Mouse (Mus musculus) thymus, postnatal 14 days (tissue): ENCODE data around the gene Scarb1.

ENCODE experiments used
- DNase-seq: peaks from one replicate; pipeline ENCODE4 v3.0.0; 2021

Scarb1 gene

DNA sequence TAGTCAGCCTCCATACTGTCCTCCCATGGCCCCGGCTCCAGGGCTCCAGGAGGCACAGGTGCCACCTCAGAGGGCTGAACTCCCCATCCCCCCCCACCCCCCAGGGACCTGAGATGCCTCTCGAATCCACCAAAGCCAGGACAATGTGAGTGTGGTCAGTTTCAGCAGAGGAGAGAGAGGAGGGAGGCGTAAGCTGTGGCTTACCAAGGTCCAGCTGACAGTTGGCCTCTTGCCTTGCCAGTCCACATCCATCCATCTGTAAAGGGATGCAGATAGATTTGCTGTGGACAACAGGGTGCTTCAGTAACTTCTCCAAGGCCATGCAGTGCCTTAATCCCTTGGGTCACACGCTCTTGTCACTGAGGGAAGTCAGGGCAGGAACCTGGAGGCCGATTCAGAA lies 110.4 kb downstream of the Scarb1 start:
- DNase-seq: no peak

DNA sequence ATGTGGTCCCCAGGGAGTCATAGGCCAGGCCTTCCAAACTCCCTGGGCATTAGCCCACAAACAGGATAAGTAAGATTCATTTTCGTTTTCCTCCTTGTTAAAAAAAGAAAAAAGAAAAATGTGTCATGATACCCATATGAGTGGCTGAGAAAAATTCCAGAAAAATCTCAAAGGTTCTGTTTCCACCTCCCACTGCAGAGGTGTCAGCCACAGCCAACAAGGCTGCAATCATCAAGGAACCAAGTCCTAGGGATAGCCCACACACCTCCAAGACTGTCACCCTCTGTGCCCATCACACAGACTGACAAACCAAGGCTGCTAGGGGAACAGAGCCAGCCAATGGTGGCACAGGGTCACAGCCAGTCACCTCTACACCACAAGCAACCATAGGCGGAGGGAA lies 111.8 kb downstream of the Scarb1 start:
- DNase-seq: no peak

GRCm38 (mm10) chr5:125227699-125228098 lies 113.2 kb downstream of the Scarb1 start:
- no peak for DNase-seq
